Comparison of ENCODE assay signal across 8 mouse cellular contexts in genomic region chr11:60352559-60353411, GRCm38 (mm10). TPM values are rescaled to one million over a fixed set of nuclear protein-coding genes. Genes with fewer than 3 reads are reported as not detected.
DNase-seq lines count a peak whose midpoint lies in the region; ATAC-seq lines count a peak whose summit lies in the region.

Tom1l2 (minus strand) TSS chr11:60352905.
Drc3 (plus strand) TSS chr11:60353329.

- ATAC-seq in inflammation-experienced regulatory T-cells, adult 6 months: peak; percentile 94
- ATAC-seq in megakaryocyte-erythroid progenitor cell, adult 5-6 weeks (replicated peaks; ENCODE audit: low FRiP score, low TSS enrichment, poor library complexity, severe bottlenecking): peak; percentile 97

- DNase-seq in adrenal gland, adult (ENCODE audit: inconsistent age in 2 of 2, low spot score in 1 of 2): peak; percentile 100
- peak; percentile 100 for DNase-seq in embryo, embryonic 10.5 days (ENCODE audit: low spot score)
- peak; percentile 100 for DNase-seq in gastrocnemius, postnatal 14 days
- peak; percentile 100 for DNase-seq in left cerebral cortex, postnatal 10 days (ENCODE audit: extremely low spot score in 1 of 2, low spot score in 2 of 2)
- DNase-seq in right cerebral cortex, postnatal 25 days: peak; percentile 99
- peak; percentile 99 for DNase-seq in urinary bladder, postnatal 4 days (ENCODE audit: low spot score in 2 of 2)

- intact Hi-C loops in gastrocnemius, postnatal 14 days (cut with DNase I; ENCODE audit: low total_unique reads): loop anchor here (10.0 kb wide), 2 partner anchors 48 to 62 kb away; partner anchors contain the start of genes Atpaf2 and Gid4
- intact Hi-C loops in left cerebral cortex, postnatal 10 days (cut with DNase I): loop anchor here (5.0 kb wide), 1 partner anchor 60 kb away; no protein-coding TSS in a partner anchor

RNA-seq across cellular contexts. Expression of gene Tom1l2, which starts in this region (rescaled TPM):
- total RNA-seq in gastrocnemius, postnatal 14 days (2021): 10 to 100 TPM; 42.1 to 50.2 TPM
- 10 to 100 TPM in 2 of 3 experiments, 1 to 10 TPM in 1; 8.9 to 34.5 (median 24.4) TPM for polyA plus RNA-seq in inflammation-experienced regulatory T-cells, adult 6 months (2017; shearing (Covaris generic))
- total RNA-seq in left cerebral cortex, postnatal 10 days (2021): 100 to 1,000 TPM; 132 to 133 TPM
- 15.9 and 19.0 TPM in 2 replicates for total RNA-seq in megakaryocyte-erythroid progenitor cell, adult 5-6 weeks (2014; fragmentation: Nextera tagmentation)
- total RNA-seq in megakaryocyte-erythroid progenitor cell, adult 5-6 weeks (2017): 3.9 and 5.3 TPM in 2 replicates

RNA-seq across cellular contexts. Expression of gene Drc3, which starts in this region (rescaled TPM):
- total RNA-seq in gastrocnemius, postnatal 14 days (2021): under 1 TPM; 0.86 TPM
- polyA plus RNA-seq in inflammation-experienced regulatory T-cells, adult 6 months (2017; shearing (Covaris generic)): under 1 TPM; 0.25 to 0.87 (median 0.42) TPM
- 1 to 10 TPM; 5.2 to 7.3 TPM for total RNA-seq in left cerebral cortex, postnatal 10 days (2021)
- 0.68 TPM in 1 of 2 replicates, not detected in the other for total RNA-seq in megakaryocyte-erythroid progenitor cell, adult 5-6 weeks (2014; fragmentation: Nextera tagmentation)
- 0.19 and 0.66 TPM in 2 replicates for total RNA-seq in megakaryocyte-erythroid progenitor cell, adult 5-6 weeks (2017)

Comparison
In these comparisons a context has a peak if more than half of its experiments do, and no peak if none do; other contexts are left out.
1. Peak in every context shown above with its lines: DNase-seq and ATAC-seq.